Mouse (Mus musculus) C2C12 (cell line): ENCODE measurements around the gene Arhgap42. TPM values are rescaled to one million over a fixed set of nuclear protein-coding genes. Genes with fewer than 3 reads are reported as not detected.

Experiments used
- H3K27me3 ChIP-seq: one replicate; pipeline ENCODE4 v1.6.1; 2011; ENCODE audit not compliant: control insufficient read depth, insufficient read depth, insufficient read length
- H3K36me3 ChIP-seq: one replicate; pipeline ENCODE4 v1.6.1; 2011; ENCODE audit not compliant: control insufficient read depth, insufficient read depth
- H3K4me3 ChIP-seq: one replicate; pipeline ENCODE4 v1.5.1; 2011; ENCODE audit warnings: mild to moderate bottlenecking, control low read depth; ENCODE audit not compliant: poor library complexity, insufficient read depth, severe bottlenecking
- H3K79me2 ChIP-seq: one replicate; pipeline ENCODE4 v1.6.1; 2011; ENCODE audit not compliant: control insufficient read depth, insufficient read depth
- H3K79me3 ChIP-seq: one replicate; pipeline ENCODE4 v1.6.1; 2011; ENCODE audit warnings: low read depth, control low read depth
- H3ac ChIP-seq: one replicate; pipeline ENCODE3; 2011; ENCODE audit warnings: low read depth; ENCODE audit not compliant: control insufficient read depth, insufficient read length
- CEBPB ChIP-seq: IDR thresholded peaks from one replicate; pipeline ENCODE4 v1.6.1; 2011; ENCODE audit warnings: low read depth, mild to moderate bottlenecking, control low read depth, moderate library complexity
- CTCF ChIP-seq: IDR thresholded peaks from one replicate; pipeline ENCODE4 v1.5.1; 2011; ENCODE audit not compliant: control insufficient read depth, insufficient read depth, insufficient read length
- FOSL1 ChIP-seq: IDR thresholded peaks from one replicate; pipeline ENCODE4 v1.8.0; 2011; ENCODE audit warnings: mild to moderate bottlenecking, low read length; ENCODE audit not compliant: poor library complexity, insufficient read depth, severe bottlenecking
- MAX ChIP-seq: IDR thresholded peaks from one replicate; pipeline ENCODE4 v1.6.1; 2011; ENCODE audit warnings: mild to moderate bottlenecking, control low read depth
- MYOD1 ChIP-seq: IDR thresholded peaks from one replicate; pipeline ENCODE4 v1.6.1; 2011; ENCODE audit warnings: low read depth; ENCODE audit not compliant: control insufficient read depth, insufficient read length
- MYOG ChIP-seq: IDR thresholded peaks from one replicate; pipeline ENCODE4 v1.6.1; 2011; ENCODE audit not compliant: control insufficient read depth, insufficient read length; ENCODE audit errors: extremely low read depth
- USF1 ChIP-seq: IDR thresholded peaks from one replicate; pipeline ENCODE4 v1.6.1; 2011; ENCODE audit warnings: low read depth, mild to moderate bottlenecking, control low read depth, moderate library complexity
- polyA plus RNA-seq: library from polyadenylated mRNA; unstranded; fragments of >200 nt; fragmentation: generic; extraction: Trizol; gene quantifications from one replicate; pipeline ENCODE4 v1.2.1, GENCODE M21; 2012; ENCODE audit warnings: missing spikeins

Gene Arhgap42
- polyA plus RNA-seq, 1 experiment = 8.4 TPM

DNA sequence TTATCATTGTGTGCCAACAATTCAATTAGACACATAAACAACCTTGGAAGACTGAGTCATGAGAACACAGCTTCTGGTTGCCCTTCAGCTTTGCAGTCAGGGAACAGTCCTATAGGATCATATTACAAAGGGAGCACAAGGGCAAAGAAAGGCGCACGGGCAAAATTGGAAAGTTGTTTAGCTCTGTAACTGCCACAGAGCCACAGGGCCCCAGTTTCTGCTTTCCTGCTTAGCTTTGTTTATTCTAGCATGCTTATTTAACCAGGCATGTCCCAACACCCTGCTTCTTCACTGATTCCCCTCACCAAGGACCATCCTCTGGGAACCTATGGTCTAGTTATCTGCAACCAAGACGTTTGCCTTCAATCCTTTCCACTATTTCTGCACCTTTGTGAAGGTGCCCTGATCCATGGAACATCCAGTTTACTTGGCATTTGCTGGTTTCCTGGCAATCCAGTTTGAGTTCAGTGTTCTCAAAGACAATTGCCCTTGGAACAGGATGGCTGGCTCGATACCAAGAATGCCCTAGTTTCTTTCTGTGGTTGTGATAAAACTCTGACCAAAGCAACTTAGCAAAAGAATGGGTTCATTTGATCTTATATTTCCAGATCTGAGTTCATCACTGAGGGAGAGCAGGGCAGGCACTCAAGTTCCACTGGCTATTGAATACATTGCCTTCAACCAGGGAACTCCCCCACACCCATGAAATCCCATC, 111.7 kb downstream of the Arhgap42 start:
- Histone ChIP-seq H3K79me2 (peaks cover 62% of the 10 kb centered on the region), H3K36me3 (peaks cover 4% of the 10 kb centered on the region), H3K27me3 (no peaks in the 10 kb centered on the region), H3K79me3 (peaks cover 17% of the 10 kb centered on the region), H3K4me3 (no peak overlapping the region), H3ac (no peak overlapping the region)
- TF ChIP-seq MYOD1 (no peak), CEBPB (no peak), MAX (no peak), CTCF (no peak), MYOG (no peak), USF1 (no peak), FOSL1 (no peak)

DNA sequence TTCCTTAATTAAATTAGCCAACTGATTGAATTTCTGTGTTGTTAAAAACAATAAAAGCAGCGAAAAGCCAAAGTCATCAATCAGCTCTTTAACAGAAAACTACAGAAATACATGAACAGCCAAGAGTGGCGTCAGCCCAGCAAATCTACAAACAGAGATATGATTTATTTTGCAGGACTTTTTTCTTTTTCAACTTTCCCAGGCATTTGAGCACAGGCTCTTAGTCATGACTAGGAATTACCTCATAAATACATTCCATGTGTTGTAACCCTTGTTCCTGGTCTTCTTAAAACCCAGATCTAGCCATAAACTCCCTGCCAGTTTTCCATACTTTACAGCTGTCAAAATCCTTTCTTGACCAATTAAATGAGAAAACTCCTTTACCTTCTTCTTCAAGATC, 114.7 kb downstream of the Arhgap42 start:
- TF ChIP-seq USF1 (no peak), MAX (no peak), CEBPB (no peak), FOSL1 (no peak), MYOG (no peak), CTCF (no peak), MYOD1 (no peak)
- peaks cover 40% of the 10 kb centered on the region for H3K79me2 ChIP-seq
- H3K79me3 ChIP-seq = peaks cover 17% of the 10 kb centered on the region
- H3K27me3 ChIP-seq = no peaks in the 10 kb centered on the region
- peaks cover 4% of the 10 kb centered on the region for H3K36me3 ChIP-seq
- no peak overlapping the region for H3ac ChIP-seq
- no peak overlapping the region for H3K4me3 ChIP-seq

DNA sequence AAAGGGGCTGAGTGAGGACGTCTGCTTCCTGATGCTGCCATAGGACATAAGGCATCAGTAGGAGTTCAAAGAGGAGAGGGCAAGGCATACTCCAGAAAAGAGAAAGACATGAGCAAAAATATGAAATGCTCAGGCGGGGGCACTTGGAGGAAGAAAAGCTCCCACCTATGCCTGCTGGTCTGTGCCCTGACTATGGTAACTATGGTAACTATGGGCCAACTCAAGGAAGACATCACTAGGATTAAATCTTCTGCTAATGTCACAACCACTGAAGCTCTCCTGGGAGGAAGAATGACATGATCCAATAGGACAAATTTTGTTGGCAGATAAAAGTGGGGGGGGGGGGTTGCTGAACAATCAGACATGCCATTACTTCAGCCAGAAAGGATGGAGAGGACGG, 124.6 kb downstream of the Arhgap42 start:
- no peaks in the 10 kb centered on the region for H3K36me3 ChIP-seq
- peaks cover 27% of the 10 kb centered on the region for H3K79me2 ChIP-seq
- H3K4me3 ChIP-seq = no peak overlapping the region
- no peak for TF ChIP-seq CTCF
- H3K27me3 ChIP-seq = no peaks in the 10 kb centered on the region
- peaks cover 3% of the 10 kb centered on the region for H3K79me3 ChIP-seq
- no peak overlapping the region for H3ac ChIP-seq

DNA sequence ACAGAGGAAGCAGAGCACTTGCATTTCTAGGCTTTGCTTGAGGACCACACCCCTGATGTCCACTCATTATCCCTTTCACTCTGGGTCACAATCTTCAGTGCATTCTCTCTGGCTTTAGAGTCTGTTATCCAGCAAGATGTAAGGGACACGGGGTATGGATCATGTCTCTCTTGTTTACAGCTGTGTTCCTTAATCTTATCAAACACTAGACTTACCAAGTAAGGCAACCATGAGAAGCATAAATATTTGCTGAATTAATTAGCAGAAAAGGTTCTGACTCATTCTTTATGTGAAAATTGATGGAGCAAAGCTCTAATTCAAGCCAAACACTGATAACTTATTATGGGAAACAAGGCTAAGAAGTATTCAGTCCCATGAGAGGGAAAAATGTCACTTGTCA, 125.1 kb downstream of the Arhgap42 start:
- TF ChIP-seq USF1 = no peak
- TF ChIP-seq MYOG = no peak
- no peak for TF ChIP-seq CTCF
- no peak for TF ChIP-seq MYOD1
- TF ChIP-seq MAX = no peak
- Histone ChIP-seq H3K27me3 (no peaks in the 10 kb centered on the region), H3K4me3 (no peak overlapping the region), H3ac (no peak overlapping the region), H3K79me3 (peaks cover 3% of the 10 kb centered on the region), H3K36me3 (no peaks in the 10 kb centered on the region), H3K79me2 (peaks cover 27% of the 10 kb centered on the region)

DNA sequence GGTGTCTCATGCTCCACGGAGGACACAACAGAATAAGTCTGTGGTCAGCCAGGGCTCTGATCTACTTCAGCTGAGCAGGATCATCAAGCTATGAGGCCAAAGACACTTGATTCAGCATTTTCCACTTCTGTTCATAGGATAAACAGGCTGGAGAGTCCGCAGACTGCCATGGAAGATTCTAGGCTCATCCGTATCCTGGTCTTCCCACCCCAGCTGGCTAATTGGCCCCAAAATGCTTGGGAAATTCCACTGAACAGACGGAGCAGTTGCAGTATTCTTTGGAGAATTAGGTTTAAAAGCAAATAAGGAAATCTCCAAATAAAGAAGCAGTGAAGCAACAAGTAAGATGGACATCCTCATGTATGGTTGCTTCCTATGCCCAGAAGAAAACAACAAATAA, 126.0 kb downstream of the Arhgap42 start:
- H3K27me3 ChIP-seq = no peaks in the 10 kb centered on the region
- no peaks in the 10 kb centered on the region for H3K79me3 ChIP-seq
- H3K36me3 ChIP-seq = no peaks in the 10 kb centered on the region
- H3ac ChIP-seq = no peak overlapping the region
- H3K4me3 ChIP-seq = no peak overlapping the region
- peaks cover 31% of the 10 kb centered on the region for H3K79me2 ChIP-seq
- no peak for TF ChIP-seq FOSL1
- no peak for TF ChIP-seq USF1
- no peak for TF ChIP-seq CEBPB
- no peak for TF ChIP-seq MYOD1
- no peak for TF ChIP-seq MAX
- TF ChIP-seq CTCF = no peak

DNA sequence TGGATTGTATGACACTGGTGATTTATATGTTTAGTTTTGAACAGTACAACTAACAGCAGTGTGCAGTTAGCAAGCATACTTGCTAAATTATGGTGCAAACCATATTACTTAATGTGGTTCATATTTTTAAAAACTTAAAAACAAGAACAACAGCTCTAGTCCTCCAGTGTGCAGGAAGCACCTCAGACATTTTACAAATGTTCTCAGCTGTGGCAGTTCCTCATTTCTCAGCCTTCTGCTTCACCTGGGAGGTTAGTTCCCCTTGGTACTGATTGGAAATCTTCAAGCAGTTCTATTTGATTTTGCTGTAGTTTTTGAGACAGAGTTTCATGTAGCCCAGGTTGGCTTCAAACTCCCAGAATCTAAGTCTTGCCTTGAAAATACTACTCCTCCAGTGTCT, 131.2 kb downstream of the Arhgap42 start:
- no peak overlapping the region for H3K4me3 ChIP-seq
- H3ac ChIP-seq = no peak overlapping the region
- peaks cover 5% of the 10 kb centered on the region for H3K79me3 ChIP-seq
- no peak for TF ChIP-seq CEBPB
- no peak for TF ChIP-seq MYOG
- no peak for TF ChIP-seq MAX
- no peak for TF ChIP-seq FOSL1
- no peak for TF ChIP-seq MYOD1
- TF ChIP-seq USF1 = no peak
- TF ChIP-seq CTCF = no peak
- H3K36me3 ChIP-seq = no peaks in the 10 kb centered on the region
- H3K27me3 ChIP-seq = no peaks in the 10 kb centered on the region
- peaks cover 59% of the 10 kb centered on the region for H3K79me2 ChIP-seq
